Comparison of ENCODE assay signal across 13 mouse cellular contexts in the genomic region with DNA sequence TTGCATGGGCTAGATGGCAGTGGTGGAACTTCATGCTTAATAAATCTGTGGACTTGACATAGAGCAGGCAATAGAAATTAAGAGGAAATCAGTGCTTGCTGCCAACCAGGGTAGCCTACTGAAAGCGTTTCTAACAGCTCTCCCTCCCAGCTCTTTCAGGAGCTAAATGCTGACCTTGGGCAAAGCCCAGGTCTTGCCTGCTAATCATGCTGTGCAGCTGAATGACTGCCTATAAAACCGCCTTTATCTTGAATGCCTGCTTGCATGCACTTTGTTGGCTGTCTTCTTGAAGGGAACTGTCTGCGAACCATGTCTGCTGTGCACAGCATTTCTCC. TPM values are rescaled to one million over a fixed set of nuclear protein-coding genes. Genes with fewer than 3 reads are reported as not detected.
DNase-seq lines count a peak whose midpoint lies in the region; ATAC-seq lines count a peak whose summit lies in the region.
"Had no signal": no experiment of that assay in that cellular context is flagged by ENCODE, and none has a peak within 500 bp of the region (broad histone marks: within the 10 kb centered on the region; RNA-seq: fewer than 3 reads in every experiment).

No protein-coding gene starts in this region.

- DNase-seq in forebrain, embryonic 14.5 days (ENCODE audit: low spot score) = peak; percentile 25
- peak; percentile 5 for DNase-seq in kidney, adult 9 months
- no peak for DNase-seq in kidney, postnatal 10 days
- peak; percentile 32 for DNase-seq in ZHBTc4 (ENCODE audit: low read depth, low spot score)
- DNase-seq in lung, postnatal 10 days = no peak
- DNase-seq: adrenal gland, postnatal 36 days; thymus, adult 18-20 months had no signal

- no peaks in the 10 kb centered on the region for H3K79me2 ChIP-seq in macrophage (ENCODE audit: inconsistent target)

- no peaks in the 10 kb centered on the region for H3K9me3 ChIP-seq in forebrain, embryonic 14.5 days (replicated peaks; ENCODE audit: control insufficient read depth, low read length)
- H3K9me3 ChIP-seq in forebrain, embryonic 12.5 days = no peaks in the 10 kb centered on the region
- H3K9me3 ChIP-seq: embryonic facial prominence, embryonic 12.5 days; heart, embryonic 10.5 days had no signal

- no peak for ATAC-seq in forebrain, embryonic 14.5 days
- no peak for ATAC-seq in forebrain, embryonic 12.5 days (ENCODE audit: low FRiP score)

- WGBS in forebrain, embryonic 14.5 days = 45% methylated on average over 3 of the region's 3 CpGs
- 39% methylated on average over 3 of the region's 3 CpGs for WGBS in forebrain, embryonic 12.5 days
- WGBS in macrophage (ENCODE audit: missing documents) = 75% methylated on average over 3 of the region's 3 CpGs

- H3K27ac ChIP-seq in forebrain, embryonic 14.5 days (ENCODE audit: low read depth, low read length) = no peak overlapping the region
- H3K27ac ChIP-seq in forebrain, embryonic 12.5 days = no peak overlapping the region
- peak overlapping the region; percentile 31 for H3K27ac ChIP-seq in macrophage
- H3K27ac ChIP-seq: embryonic facial prominence, embryonic 12.5 days; heart, embryonic 10.5 days had no signal

- no peak overlapping the region for H3K4me3 ChIP-seq in forebrain, embryonic 14.5 days (ENCODE audit: low read depth, low read length)
- no peak overlapping the region for H3K4me3 ChIP-seq in forebrain, embryonic 12.5 days (replicated peaks)
- H3K4me3 ChIP-seq in macrophage (ENCODE audit: inconsistent target) = no peak overlapping the region
- H3K4me3 ChIP-seq: embryonic facial prominence, embryonic 12.5 days; heart, embryonic 10.5 days had no signal

- H3K4me2 ChIP-seq in forebrain, embryonic 14.5 days (ENCODE audit: low read length) = no peak overlapping the region
- H3K4me2 ChIP-seq in forebrain, embryonic 12.5 days = no peak overlapping the region
- H3K4me2 ChIP-seq: embryonic facial prominence, embryonic 12.5 days had no signal

- no peaks in the 10 kb centered on the region for H3K4me1 ChIP-seq in forebrain, embryonic 14.5 days (ENCODE audit: control insufficient read depth, insufficient read depth, low read length)
- H3K4me1 ChIP-seq in forebrain, embryonic 12.5 days = 0 out of 2 replicates have a peak, but pooled peaks cover 3% of the 10 kb centered on the region
- H3K4me1 ChIP-seq: embryonic facial prominence, embryonic 12.5 days; heart, embryonic 10.5 days had no signal

- H3K36me3 ChIP-seq in forebrain, embryonic 14.5 days (ENCODE audit: control insufficient read depth, insufficient read depth, low read length) = no peaks in the 10 kb centered on the region
- H3K36me3 ChIP-seq in forebrain, embryonic 12.5 days (replicated peaks) = no peaks in the 10 kb centered on the region
- H3K36me3 ChIP-seq in macrophage (ENCODE audit: inconsistent target) = no peaks in the 10 kb centered on the region
- H3K36me3 ChIP-seq: embryonic facial prominence, embryonic 12.5 days; heart, embryonic 10.5 days had no signal

- no peaks in the 10 kb centered on the region for H3K27me3 ChIP-seq in forebrain, embryonic 14.5 days (replicated peaks; ENCODE audit: control insufficient read depth, insufficient read depth, low read length)
- no peaks in the 10 kb centered on the region for H3K27me3 ChIP-seq in forebrain, embryonic 12.5 days
- H3K27me3 ChIP-seq: embryonic facial prominence, embryonic 12.5 days had no signal

- no peak overlapping the region for H3K9ac ChIP-seq in forebrain, embryonic 14.5 days (ENCODE audit: low read length)
- no peak overlapping the region for H3K9ac ChIP-seq in forebrain, embryonic 12.5 days
- H3K9ac ChIP-seq: embryonic facial prominence, embryonic 12.5 days had no signal

RNA-seq across cellular contexts. Expression of gene Mamld1, which starts 38.0 kb away (rescaled TPM):
- 7.5 and 7.6 TPM in 2 replicates for polyA plus RNA-seq in forebrain, embryonic 14.5 days (2014; fragmentation: Nextera tagmentation; extraction: Ambion mirVana)
- 8.2 and 9.7 TPM in 2 replicates for polyA plus RNA-seq in forebrain, embryonic 12.5 days (2016; fragmentation: Nextera tagmentation; extraction: Ambion mirVana)
- total RNA-seq in macrophage (2018; cell fraction: chromatin; rRNA removed) = 10 to 100 TPM in 4 of 26 experiments, 1 to 10 TPM in 21, under 1 TPM in 1; 0.84 to 25.2 (median 2.4) TPM
- total RNA-seq in macrophage (2018; cell fraction: cytosol; rRNA removed) = 1 to 10 TPM in 21 of 26 experiments, under 1 TPM in 5; 0.73 to 4.3 (median 1.8) TPM
- total RNA-seq in macrophage (2018; cell fraction: nucleus; rRNA removed) = 1 to 10 TPM in 18 of 26 experiments, under 1 TPM in 8; 0.53 to 9.0 (median 2.1) TPM
- 1.3 to 3.5 TPM (median 1.9 TPM) in 3 replicates for polyA plus RNA-seq in macrophage (2018)
- total RNA-seq: MEL; neutrophil, adult 5-6 weeks had no signal

Comparison
In these comparisons a context has a peak if more than half of its experiments do, and no peak if none do; other contexts are left out.
1. DNase-seq: peak in forebrain, embryonic 14.5 days (single experiment), kidney, adult 9 months (single experiment) and ZHBTc4 (single experiment); none in kidney, postnatal 10 days (single experiment) and lung, postnatal 10 days (single experiment).